Mouse (Mus musculus) spleen, postnatal 10 days (tissue): ENCODE measurements around the gene Rnf212.

Source experiments
- DNase-seq, 2 experiments: peaks; one replicate each; pipeline ENCODE4 v3.0.0; 2021 to 2022; ENCODE audit warnings: low spot score in 2 of 2

Gene Rnf212

DNA sequence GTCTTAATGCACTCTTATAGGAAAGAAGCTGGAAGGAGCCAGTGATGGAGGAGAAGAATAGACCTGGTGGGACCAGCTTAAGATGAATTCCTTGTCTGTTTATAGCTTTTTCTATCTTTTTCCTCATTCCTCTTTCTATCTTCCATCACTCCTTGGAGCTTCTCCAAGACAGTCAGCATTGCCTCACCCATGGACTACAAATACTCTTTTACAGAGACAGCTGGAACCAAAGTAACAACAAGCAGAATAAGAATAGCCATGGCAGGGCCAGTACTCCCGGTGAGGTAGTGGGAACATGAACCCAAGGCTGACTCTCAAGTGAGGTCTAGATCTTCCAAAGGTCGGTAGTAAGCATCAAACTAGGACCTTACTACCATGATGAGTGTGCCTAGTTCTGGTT, 61.7 kb downstream of the Rnf212 start:
- no peak for DNase-seq

DNA sequence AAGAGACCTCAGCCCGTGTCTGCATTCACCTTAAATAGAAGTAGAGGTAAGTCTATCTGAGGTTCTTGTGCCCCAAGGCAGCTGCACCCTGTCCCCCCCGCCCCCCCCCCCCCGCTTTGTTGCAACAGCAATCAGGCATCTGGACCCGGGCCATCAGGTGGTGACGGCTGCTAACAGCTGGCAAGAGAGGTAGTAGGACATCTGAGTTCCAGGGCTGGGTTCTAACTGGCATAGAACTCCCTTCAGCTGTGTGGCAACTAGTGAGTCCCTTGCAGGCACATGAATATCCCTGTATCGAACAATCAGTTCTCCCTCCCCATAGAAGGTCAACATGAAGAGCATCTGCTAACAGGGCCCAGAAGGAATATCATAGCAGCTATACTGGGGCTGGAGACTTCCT, 62.8 kb downstream of the Rnf212 start:
- DNase-seq = no peak

DNA sequence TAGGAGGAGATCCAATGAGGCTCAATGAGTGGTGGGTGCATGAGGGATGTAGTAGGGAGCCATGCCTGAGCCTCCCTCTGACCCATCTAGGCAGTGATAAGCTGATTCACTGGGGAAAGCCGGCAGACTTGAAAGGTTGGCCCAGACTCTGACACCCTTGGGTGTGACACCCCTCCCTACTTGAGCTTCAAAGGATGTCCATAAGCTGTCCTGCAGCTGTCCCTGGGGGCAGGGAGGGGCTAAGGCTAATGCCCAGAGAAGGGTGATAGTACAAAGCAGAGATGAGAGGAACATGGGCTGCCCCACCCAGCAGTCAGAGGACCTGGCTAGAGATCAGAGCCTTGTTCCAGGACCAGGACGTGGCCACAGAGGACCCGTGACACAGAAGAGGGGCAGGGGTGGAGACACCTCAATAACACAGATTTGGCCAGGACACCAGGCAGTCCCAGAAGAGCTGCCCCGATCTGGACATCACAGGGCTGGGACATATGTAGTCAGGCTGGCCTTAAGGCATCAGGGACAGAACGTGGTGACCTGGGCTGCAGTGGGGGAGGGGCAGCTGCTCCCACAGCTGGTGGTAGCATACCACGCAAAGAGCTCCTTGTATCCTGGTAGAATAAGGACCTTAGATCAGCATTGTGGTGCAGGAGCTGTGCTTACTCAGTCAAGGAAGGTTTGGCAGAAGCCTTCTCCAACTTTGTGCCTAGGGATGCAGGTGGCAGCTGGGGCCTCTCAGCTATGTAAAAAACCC, 65.6 kb downstream of the Rnf212 start:
- DNase-seq = no peak

DNA sequence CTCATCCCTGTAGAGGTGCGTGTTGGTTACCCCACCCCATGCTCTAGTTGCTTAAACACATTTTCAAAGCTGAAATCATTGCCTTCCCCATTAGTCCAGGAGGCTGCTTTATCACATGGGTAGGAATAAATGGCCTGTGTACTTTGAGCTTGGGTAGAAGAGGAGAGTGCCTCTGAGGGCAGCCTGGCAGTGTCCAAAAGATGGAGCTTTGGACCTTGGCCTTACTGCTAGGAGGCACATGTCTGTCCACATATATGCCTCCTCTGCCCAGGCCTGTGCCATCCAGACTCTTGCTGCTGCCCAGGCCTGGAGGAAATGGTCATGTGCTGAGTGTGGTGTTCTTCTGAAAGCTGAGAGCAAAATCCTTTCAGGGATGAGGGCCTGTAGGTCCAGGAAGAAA, 66.4 kb downstream of the Rnf212 start:
- DNase-seq = no peak

DNA sequence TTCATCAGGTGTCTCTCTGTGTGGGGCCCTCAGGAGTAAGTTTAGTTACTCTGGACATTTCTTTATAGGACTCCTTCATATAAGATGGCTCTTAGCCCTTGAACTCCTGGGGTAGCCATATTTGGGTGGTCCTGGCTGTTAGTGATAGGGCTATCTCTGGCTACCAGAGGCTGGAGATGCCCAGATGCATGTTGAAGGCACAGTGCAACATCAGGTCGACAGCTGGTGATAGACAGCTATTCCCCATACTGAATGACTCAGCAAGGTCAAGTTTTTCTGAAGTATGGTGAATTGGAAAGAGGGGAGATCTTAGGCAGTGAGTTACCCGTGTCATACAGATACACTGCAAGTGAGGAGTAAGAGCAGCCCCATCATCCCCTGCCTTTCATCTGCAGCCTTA, 67.0 kb downstream of the Rnf212 start:
- DNase-seq = peak in 1 of 2 experiments; percentile 40

DNA sequence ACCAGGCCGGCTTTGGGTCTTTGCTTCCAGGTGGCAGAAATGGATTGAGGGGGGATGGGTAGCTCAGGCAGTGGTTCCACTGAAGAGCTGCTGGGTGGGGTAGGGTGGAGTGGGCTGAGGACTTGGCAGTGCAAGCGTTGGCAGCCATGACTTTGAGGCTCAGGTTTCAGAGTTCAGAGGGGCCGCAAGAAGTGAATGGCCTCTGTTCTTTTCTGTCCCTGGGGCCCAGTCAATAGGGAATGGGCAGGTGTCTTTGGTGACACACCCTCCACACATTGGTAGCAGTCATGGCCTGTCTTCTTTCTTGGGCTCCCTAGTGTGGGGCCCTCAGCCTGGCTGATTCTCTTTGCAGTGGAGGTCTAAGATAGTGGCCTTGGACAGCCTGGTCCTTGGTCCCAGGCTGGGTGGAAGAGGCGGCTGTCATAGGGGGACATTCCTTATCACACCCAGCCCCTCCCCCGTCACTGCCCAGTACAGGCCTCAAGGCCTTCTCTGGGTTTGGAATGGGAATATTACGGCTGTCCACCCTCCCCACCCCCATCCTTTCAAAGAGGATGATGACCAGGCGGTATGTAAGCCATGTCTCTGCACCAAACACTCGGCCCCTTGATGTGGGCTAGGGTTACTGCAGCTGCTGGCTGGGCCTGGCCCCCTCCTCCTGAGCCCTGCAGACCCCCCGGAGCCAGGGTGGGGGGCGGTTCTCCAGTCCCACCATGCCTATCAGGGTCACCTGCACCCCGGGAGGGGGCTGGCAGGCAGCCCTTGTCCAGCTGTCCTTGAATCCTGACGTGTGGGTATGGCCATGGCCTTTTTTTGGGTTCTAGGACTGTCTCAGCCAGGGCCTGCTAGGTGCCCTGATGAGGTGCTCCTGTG, 70.8 kb downstream of the Rnf212 start:
- DNase-seq = no peak

DNA sequence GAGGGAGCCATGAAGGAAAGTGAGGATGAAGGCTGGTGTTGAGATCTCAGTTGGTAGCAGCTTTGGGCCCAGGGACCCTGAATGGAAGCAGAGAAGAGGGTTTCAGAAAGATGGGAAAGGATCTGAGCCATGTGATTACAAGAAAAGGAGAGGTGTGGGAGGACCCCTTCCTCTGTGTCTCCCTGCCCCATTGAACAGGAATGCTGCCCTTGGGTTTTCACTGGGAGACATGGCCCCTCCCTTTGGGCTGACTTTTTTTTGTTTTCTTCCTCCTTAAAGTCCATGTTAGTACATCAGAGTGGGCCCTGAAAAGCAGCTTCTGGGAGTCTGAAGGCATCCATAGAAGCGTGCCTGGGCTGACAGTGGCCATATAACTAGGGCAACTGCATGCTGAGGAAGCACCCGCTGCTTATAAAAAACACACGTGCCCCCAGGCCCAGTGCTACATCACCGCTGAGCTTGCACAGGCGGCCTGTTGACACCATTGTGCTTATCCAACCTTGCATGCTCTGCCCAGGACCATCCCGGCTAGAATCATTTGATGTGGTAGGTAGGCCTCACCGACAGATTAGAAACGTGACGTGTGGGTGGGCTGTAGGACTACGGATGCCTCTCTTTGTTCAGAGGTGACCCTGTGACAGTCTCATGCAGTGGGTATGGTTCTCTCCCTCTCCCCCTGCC, 73.3 kb downstream of the Rnf212 start:
- no peak for DNase-seq

DNA sequence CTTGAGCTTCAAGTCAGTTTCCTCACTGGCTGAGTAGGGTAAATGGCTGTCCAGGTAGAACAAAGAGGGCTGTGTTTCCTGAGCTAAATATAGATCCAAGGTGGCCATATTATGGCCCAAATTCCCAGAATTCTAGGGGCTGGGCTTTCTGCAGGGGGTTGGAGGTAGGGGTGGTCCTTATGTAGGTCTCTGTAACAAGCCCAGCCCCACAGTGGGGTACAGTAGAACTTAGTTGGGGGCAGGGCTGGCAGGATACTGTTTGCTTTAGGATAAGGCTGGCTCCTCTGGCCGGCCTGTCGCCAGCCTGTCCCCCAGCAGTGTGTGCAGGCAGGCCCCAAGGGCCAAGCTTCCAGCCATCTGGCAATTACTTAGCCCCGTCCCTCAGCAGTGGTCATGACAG, 74.4 kb downstream of the Rnf212 start:
- DNase-seq = no peak

DNA sequence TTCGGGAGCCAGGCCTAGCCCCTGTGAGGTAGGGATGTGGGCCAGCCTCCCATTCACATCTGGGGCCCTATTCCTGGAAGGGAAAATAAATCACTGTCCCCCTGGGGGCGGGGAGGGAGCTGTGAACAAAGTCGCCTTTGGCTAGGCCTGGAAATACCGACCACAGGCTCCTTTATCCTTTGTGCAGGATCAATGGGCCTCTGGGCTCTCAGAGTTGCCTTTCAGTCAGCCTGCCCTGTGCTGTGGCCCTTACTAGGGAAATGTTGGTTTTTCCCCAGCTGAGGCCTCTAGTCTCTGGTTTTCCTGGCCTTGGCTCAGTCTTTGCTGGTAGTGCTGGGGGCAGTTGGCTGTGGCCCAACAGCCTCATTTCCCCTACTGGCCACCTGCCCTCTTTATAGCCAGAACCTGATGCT, 77.4 kb downstream of the Rnf212 start:
- DNase-seq = no peak

DNA sequence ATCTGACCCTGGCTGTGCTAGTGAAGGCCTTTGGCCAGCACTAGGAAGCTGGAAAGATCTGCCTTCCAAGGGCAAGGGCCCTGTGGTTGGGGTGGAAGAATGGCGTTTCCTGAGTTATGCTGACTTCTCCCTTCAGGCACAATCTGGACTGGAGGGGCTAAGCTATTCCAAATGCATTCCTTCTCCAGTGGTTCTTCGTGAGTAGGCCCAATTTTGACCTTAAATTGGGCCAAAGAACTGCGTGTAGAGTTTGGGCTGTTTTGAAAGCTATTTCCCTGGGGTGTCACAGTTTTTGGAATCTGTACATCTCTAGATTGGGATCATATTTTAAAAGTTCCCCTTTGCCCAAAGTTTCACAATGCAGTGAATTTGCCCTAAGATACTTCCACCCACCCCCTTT, 78.2 kb downstream of the Rnf212 start:
- no peak for DNase-seq

DNA sequence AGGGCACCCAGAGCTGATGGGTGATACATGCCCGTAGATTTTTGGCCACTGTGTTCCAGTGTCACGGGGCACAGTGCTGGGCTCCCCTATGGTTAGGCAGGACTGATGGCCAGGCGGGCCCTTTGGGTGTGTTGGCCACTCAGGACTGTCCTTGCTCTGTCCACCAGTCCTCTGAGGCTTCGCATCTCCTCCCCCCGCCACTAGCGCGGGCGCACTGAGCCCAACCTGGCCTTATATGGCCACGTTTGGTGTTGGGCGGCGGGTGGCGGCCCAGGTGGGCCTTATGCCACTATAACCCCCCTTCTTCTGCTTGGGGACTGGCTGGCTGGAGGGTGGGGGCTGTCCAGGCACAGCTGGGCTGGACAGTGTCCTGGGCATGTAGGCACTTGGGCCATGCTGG, 78.9 kb downstream of the Rnf212 start:
- no peak for DNase-seq

DNA sequence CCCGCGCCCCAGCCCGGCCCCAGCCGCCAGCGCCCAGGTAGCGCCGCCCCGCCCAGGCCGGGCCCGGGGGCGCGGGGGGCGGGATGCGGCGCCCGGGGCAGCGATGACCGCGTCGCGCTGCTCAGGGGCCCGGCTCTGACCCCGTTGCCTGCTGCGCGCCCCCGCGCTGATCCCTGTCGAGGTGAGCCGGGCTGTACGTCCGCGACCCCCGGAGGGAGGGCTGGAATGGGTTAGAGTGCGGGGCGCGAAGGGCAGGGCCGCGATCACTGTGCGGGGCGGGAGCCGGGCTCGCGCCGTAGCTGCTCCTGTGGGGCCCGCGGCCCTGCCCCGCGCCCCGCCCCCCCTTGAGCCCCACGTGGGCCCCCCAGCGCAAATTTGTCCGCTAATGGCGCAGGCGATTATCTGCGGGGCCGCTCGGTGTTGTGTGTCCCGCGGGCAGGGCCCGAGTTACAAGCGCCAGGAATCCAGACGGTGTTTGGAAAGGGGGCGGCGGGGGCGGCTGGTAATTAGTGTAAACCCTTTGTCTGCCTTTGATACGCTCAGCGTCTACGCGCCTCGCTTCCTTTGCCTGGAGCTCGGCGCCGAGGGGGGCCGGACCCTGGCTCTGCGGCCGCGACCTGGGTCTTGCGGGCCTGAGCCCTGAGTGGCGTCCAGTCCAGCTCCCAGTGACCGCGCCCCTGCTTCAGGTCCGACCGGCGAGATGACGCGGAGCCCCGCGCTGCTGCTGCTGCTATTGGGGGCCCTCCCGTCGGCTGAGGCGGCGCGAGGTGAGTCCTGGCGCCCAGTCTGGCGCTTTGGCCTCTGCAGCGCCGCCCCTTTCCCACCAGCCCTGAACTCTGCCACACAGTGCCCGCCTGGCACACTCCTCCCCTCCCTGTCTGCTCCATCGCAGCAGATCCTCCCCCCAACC, 80.2 kb downstream of the Rnf212 start:
- DNase-seq = peak; percentile 52 to 61

DNA sequence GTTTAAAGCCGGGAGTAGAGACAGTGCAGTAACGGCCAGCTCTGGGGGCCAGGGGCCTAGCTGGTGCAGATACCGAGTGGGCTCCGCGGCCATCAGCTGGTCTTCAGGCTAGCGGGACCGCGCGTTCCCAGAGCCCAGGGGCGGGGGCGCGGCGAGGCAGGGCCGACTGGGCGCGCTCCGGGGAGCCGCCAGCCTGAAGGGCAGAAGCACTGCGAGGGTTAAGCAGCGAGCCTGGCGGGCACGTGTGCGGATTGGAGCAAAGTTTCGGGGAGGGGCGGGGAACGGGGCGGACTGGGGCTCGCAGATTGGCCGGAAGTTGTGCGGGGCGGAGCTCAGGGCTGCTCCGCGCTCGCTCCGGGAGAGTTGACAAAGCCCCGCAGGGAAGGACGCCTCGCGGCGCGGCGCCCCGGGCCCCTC, 80.9 kb downstream of the Rnf212 start:
- DNase-seq = peak; percentile 78 to 92

DNA sequence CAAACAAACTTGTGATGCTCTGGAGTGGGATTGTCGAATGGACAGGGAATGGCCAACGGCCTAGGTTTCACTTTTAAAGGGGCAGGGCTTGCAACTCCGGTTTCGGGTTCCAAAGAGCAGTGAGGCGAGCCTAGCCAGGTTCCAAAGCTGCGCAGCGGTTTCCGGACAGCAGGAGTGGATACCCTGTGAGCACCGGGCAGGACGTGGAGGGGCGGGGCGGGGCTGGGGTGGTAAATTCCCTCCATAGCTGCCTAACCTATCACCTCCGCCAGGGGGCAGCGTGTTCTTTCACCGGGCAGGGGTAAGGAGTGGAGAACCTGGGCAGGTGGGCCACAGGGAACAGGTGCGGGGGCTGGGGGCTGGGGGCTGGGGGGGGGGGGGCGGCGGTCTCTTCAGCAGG, 82.5 kb downstream of the Rnf212 start, which contains the start of gene Fgfrl1:
Gene Fgfrl1 (plus strand): TSS at position 112 of the 400 bp plus-strand sequence.
- peak; percentile 75 to 84 for DNase-seq

DNA sequence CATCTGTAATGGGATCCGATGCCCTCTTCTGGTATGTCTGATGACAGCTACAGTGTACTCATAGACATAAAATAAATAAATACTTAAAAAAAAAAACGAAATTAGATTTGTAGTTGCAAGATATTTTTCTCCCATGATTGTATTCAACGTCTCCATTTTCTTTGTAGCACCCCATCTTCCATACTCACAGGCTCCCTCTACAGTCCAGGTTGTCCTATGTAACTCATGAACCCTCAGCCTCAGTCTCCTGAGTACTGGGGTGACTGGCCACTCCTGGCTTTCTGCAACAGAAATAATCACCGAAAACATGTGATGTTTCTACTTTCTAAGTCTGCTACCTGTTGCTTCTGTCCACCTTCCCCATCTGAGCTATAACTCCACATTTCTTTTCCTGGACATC, 83.6 kb downstream of the Rnf212 start:
- no peak for DNase-seq

DNA sequence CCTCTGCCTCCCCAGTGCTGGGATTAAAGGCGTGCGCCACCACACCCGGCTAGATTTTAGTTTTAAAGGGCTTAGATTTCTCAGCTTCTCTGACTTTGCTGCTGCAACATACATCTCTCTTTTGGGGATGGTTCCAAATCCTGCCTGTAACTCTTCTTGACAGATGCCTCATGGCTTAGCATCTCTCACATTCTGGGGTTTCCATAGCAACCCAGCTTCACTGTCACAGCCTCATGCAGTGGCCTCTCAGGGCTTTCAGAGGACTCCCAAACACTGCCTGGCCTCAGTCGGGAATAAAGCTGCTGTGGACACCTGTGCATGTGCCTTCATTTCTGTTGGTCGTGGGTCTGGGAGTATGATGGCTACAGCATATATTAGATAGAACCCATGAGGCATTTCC, 85.7 kb downstream of the Rnf212 start:
- no peak for DNase-seq

DNA sequence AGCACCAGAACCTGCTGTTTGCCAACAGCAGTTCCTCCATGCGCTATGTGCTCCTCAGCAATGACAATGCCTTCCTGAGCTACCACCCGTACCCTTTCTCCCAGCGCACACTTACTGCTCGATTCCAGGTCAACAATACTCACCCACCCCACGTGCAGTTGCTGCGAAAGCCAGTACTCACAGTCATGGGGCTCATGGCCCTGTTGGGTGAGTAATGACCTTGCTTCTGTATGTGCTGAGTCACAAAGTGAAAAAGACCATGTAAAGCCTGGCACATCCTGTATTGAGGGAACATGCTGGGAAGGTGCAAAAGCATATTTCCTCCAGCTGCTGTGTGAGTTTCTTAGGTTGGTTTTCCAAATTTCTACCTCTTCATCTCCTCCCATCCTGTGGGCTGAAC, 93.9 kb downstream of the Rnf212 start:
- DNase-seq = no peak

DNA sequence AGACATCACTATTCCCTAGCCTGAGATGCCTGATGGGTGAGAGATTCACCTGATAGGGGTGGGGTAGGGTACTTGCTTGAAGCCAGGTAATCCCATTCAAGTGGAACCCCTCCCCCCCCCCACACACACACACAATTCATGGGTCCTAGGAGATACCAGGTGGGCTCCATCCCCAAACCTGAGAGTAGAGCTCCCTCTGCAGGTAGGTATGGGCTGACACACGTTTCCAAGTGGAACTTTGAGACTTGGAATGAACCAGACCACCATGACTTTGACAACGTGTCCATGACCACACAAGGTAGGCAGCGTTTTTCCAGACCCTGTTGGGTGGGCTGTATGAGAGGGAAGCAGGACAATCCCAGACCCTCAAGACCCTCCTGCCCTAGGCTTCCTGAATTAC, 94.9 kb downstream of the Rnf212 start:
- no peak for DNase-seq
